Mouse (Mus musculus) heart, adult 8-10 months (tissue): Measurements from ENCODE around the gene Mup20. TPM values are rescaled to one million over a fixed set of nuclear protein-coding genes. Genes with fewer than 3 reads are reported as not detected.
"Not testable (repeated sequence)": the region's sequence is repeated elsewhere in the genome, so short reads cannot be mapped to it uniquely, and the experiment has no call there.

Source experiments
- DNase-seq: peaks from one replicate; pipeline ENCODE4 v3.0.0; 2022; ENCODE audit warnings: low spot score
- total RNA-seq, 4 experiments: library from RNA; stranded (reverse); gene quantifications; 2 replicates each; pipeline ENCODE4 v1.2.4; 2022

Mup20 gene
- not detected for total RNA-seq

DNA sequence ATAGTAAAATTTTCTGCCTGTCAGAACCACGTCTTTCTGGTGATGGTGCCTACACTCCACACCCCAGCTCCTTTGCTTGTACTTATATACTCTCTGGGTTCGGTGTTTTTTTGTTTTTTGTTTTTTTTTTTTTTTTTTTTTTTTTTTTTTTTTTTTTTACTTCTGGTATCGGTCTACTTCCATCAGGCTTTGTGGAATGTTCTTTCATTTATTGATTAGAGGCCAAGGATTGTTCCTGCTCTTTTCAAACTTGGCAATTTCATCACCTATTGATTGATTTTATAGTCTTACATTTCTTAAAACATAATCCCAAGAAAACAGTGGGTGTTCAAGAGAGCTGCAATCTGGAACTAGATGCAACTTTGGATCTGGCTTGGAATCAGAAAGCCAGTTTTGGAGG, at the start of gene Mup20:
Gene Mup20 (minus strand): TSS at position 101 of the 400 bp plus-strand sequence.
- DNase-seq, result not testable (repeated sequence)

DNA sequence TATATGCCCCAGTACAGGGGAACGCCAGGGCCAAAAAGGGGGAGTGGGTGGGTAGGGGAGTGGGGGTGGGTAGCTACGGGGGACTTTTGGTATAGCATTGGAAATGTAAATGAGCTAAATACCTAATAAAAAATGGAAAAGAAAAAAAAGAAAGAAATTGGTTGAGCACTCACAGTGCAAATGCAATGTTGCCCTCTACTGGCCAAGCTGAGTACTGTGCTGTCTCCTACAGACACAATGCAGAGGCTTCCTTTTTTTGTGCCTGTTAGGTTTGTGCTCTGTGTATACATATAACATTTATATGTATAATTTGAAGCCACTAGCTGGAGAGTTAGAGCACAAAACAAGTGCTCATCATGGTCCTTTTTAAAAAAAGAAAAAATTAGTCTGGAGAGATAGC, 49.4 kb upstream of the Mup20 start:
- not testable (repeated sequence) for DNase-seq

DNA sequence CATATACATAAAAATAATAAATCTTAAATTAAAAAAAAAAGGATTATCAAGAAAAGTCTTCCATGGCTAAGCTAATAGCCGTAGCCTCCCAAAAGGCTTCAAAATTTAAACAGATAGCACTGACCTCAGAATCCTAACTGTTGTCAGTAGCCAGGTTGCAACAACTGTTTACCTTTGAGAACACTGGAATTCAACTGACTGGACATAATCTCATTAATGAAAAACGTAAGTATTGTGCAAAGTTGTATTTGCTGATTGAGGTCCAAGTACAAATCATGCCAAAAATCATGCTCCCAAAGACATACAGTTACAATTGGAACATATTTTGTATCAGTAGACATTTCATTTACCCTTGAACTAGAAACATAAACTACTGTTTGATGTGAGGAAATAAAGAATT, 34.0 kb upstream of the Mup20 start:
- DNase-seq, result no peak

DNA sequence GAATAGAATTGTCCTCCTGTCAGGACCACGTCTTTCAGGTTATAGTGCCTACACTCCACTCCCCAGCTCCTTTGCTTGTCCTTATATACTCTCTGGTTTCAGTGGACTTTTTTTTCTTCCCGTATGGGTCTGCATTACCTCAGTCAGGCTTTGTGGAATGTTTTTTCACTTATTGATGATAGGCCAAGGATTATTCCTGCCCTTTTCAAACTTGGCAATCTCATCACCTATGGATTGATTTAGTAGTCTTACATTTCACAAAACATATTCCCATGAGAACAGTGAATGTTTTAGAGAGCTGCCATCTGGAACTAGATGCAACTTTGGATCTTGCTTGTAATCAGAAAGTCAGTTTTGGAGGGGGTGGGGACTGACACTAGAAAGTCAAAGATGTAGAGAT, 33.3 kb upstream of the Mup20 start, which contains the start of gene Mup3:
Gene Mup3 (minus strand): TSS at position 102 of the 400 bp plus-strand sequence.
- DNase-seq, result no peak

DNA sequence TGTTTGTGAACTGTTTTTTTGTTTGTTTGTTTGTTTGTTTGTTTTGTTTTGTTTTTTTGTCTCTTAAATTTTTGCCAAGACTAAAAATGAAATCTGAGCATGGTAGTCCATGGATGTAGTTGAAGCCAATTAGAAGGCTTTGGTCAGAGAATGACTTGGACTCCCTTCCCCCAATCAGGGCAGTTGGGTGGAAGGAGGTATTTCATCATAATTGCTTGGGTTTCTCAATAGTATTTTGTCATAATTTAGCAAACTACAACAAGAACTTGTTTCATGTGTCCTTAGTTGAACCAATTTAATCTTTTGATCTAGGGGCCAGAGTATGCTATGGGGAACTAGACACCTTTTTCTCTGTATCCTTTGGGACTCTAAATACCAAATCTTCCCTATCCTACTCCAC, 28.8 kb upstream of the Mup20 start:
- DNase-seq, result no peak

DNA sequence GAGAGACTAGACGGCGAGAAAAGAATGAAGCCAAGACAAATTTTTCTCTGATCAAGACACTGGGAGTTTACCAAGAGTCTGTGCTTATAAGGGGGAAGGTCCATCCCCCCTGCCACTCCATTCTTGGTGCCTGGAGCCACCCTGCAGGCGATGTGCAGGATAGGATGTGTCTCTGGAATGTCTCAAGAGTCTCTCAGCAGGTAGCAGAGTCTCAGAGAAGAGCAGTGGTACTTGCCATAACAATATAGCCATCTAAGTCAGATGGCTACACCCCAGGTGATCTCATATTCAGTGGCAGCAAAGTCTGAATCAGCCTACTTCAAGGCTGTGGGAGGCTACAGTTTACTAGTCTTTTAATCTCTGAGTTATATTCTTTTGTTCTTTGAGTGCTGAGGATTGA, 21.2 kb upstream of the Mup20 start:
- no peak for DNase-seq

DNA sequence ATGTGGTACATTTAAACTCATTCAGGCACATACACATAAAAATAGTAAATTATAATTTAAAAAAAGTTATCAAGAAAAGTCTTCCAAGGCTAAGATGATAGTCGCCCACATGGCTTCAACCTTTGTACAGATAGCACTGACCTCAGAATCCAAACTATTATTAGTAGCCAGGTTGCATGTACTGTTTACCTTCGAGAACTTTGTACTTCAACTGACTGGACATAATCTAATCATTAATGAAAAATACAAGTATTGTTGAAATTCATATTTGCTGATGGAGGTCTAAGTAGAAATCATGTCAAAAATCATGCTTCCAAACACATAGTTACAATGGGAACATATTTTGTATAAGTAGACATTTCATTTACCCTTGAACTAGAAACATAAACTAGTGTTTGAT, 822 bp upstream of the Mup20 start:
- not testable (repeated sequence) for DNase-seq

DNA sequence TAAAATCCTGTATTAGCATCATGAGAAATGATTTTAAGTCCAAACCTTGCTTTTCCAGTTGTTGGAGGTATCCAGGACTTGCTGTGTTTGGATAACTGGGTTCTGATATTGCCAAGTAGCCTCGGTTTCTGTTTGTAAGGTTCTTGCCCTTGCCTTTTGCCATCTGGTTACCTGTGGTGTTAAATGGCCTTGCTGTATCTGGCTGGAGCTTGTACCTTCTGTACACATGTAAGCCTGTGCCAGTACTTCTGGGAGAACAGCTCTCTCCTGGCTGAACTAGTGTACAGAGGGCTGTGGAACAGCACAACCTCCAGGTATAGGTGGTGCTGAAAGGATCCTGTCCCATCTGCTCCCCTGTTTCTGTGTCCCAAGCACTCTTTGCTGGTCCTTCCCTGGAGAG, 27.7 kb downstream of the Mup20 start:
- no peak for DNase-seq

DNA sequence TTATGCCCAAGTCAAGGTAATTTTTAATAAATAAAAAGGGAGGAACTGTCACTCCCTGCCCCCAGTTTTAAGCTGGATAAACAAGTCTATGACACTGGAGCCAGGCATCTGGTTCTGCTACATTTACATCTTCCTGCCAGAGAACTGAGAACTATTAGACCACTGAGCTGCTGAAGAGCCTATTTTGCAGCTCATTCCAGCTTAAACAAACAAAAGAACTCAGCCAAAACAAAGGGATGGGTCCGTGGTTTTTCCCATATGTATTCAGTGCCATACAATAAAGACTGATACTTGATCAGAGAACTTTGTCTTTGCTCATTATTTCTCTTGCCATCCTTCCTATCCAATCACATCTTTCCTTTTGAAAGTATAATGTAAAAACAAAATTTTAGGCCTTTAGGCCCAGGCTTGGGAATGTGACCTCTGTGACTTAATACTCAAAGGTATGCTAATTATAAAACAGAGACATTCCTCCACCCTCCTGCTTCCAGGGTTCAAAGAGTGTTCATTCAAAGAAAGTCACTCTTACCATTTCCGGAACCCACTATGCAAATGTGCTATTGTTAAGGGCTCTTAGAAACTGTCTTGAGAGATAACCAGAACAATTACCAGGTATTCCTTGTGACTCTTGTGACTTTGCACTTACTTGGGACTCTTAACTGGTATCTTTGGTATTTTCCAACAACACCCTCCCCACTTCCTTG, 29.6 kb downstream of the Mup20 start:
- no peak for DNase-seq

DNA sequence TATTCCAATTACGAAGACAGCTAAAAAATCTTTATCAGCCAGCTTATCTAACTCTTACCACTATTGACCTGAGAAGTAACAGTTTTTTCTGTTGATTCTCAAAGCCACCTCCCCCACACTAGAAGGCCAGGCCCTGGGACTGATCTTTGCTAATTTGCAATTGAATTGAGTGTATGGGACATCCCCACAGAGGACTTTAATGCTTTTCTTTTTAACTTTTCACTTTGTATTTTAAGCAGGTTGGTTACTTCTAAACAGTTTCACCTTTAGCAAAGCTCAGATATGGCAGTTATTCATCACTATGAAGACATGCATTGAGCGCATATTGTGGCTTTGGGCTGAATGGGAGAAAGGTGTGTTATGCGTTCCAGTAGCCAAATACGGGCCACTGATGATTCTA, 30.3 kb downstream of the Mup20 start:
- DNase-seq, result no peak

DNA sequence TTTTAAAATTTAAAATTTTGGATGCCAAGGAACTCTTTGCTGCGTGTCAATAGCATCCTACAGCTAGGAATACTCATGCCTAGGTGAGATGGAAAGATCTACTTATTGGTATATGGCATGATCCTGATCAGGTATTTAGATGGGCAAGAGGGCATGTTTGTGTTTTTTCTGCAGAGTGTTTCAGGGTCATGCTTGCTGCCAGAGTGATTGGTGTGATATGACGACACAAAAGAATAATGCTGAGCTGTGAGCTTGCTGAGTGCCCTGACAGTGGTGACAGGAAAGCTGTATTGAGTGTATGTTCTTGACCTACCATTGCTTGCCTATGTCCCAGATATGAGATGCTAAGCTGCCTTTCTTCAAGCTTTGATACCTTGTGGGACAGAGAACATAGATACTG, 30.8 kb downstream of the Mup20 start:
- no peak for DNase-seq

DNA sequence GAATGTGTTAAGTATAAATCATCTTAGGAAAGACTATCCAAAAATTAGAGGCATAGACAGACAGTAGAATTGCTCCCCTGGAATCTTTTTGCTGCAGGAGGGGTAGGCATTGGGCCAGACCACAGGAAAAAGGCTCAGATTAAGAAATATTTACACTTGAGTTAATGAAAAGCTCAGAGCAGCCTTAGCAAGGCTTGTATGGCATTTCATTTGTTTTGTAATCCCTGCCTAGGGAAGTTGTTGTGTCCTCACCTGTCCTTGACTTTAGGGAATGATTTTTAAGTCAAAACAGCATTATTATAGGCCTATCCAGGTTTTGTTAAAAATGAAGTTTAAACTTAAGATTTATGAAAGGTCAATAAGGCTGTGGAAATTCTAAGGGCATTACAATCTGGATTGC, 33.4 kb downstream of the Mup20 start:
- not testable (repeated sequence) for DNase-seq

Other genes with a start within 250 kb of the Mup20 start
- not detected for gene Mup5, start 218.9 kb downstream of the Mup20 start, total RNA-seq
- not detected for gene Mup3, start 33.2 kb upstream of the Mup20 start, total RNA-seq
- not detected for gene Mup21, start 96.7 kb upstream of the Mup20 start, total RNA-seq
- gene Zfp37, start 176.9 kb upstream of the Mup20 start, total RNA-seq, result 1 to 10 TPM; 1.1 to 1.9 (median 1.6) TPM
- 10 to 100 TPM; 18.9 to 23.0 (median 21.1) TPM for gene Slc31a2, start 208.4 kb upstream of the Mup20 start, total RNA-seq